Mouse (Mus musculus): ENCODE results near the gene Tnfaip2. TPM values are rescaled to one million over a fixed set of nuclear protein-coding genes. Genes with fewer than 3 reads are reported as not detected.
A peak's percentile ranks its signal among the peaks of the same experiment; 100 is the strongest.

Gene Tnfaip2
- polyA plus RNA-seq, 1 experiment from 2014 or later: 1.1 TPM

GRCm38 (mm10) chr12:111474384-111474783 lies 32.1 kb downstream of the Tnfaip2 start:
- H3K9ac ChIP-seq (ENCODE audit: low read length): no peak overlapping the region
- no peak overlapping the region for H3K27ac ChIP-seq (ENCODE audit: low read depth, low read length)
- DNase-seq (ENCODE audit: low spot score) (no peak), ATAC-seq (no peak)
- H3K9me3 ChIP-seq (replicated peaks; ENCODE audit: control insufficient read depth, low read length): no peaks in the 10 kb centered on the region
- WGBS: 96% methylated on average over 3 of the region's 3 CpGs
- peaks cover 5% of the 10 kb centered on the region; the same call in 1 of the 2 replicates for H3K4me1 ChIP-seq (ENCODE audit: control insufficient read depth, insufficient read depth, low read length)
- no peaks in the 10 kb centered on the region for H3K27me3 ChIP-seq (replicated peaks; ENCODE audit: control insufficient read depth, insufficient read depth, low read length)
- no peaks in the 10 kb centered on the region for H3K36me3 ChIP-seq (ENCODE audit: control insufficient read depth, insufficient read depth, low read length)
- H3K4me2 ChIP-seq (ENCODE audit: low read length): no peak overlapping the region
- no peak overlapping the region for H3K4me3 ChIP-seq (ENCODE audit: low read depth, low read length)

GRCm38 (mm10) chr12:111474893-111475643 lies 32.8 kb downstream of the Tnfaip2 start:
- WGBS: 47% methylated on average over 8 of the region's 8 CpGs
- DNase-seq (ENCODE audit: low spot score): peak; percentile 70
- no peak overlapping the region for H3K4me2 ChIP-seq (ENCODE audit: low read length)
- H3K9ac ChIP-seq (ENCODE audit: low read length): no peak overlapping the region
- ATAC-seq: peak; percentile 29; the same call in 1 of the 2 replicates
- no peaks in the 10 kb centered on the region for H3K36me3 ChIP-seq (ENCODE audit: control insufficient read depth, insufficient read depth, low read length)
- H3K27ac ChIP-seq (ENCODE audit: low read depth, low read length): no peak overlapping the region
- H3K27me3 ChIP-seq (replicated peaks; ENCODE audit: control insufficient read depth, insufficient read depth, low read length): no peaks in the 10 kb centered on the region
- H3K4me1 ChIP-seq (ENCODE audit: control insufficient read depth, insufficient read depth, low read length): peaks cover 5% of the 10 kb centered on the region; the same call in 1 of the 2 replicates
- no peak overlapping the region for H3K4me3 ChIP-seq (ENCODE audit: low read depth, low read length)
- no peaks in the 10 kb centered on the region for H3K9me3 ChIP-seq (replicated peaks; ENCODE audit: control insufficient read depth, low read length)

GRCm38 (mm10) chr12:111478924-111479323 lies 36.7 kb downstream of the Tnfaip2 start:
- 57% methylated on average over 5 of the region's 5 CpGs for WGBS
- H3K9ac ChIP-seq (ENCODE audit: low read length): no peak overlapping the region
- ATAC-seq: no peak

GRCm38 (mm10) chr12:111479917-111480316 lies 37.6 kb downstream of the Tnfaip2 start:
- 73% methylated on average over 2 of the region's 2 CpGs for WGBS
- Histone ChIP-seq H3K4me3 (ENCODE audit: low read depth, low read length) (no peak overlapping the region), H3K9me3 (replicated peaks; ENCODE audit: control insufficient read depth, low read length) (no peaks in the 10 kb centered on the region), H3K4me2 (ENCODE audit: low read length) (no peak overlapping the region), H3K27ac (ENCODE audit: low read depth, low read length) (no peak overlapping the region), H3K9ac (ENCODE audit: low read length) (no peak overlapping the region), H3K4me1 (ENCODE audit: control insufficient read depth, insufficient read depth, low read length) (peaks cover 2% of the 10 kb centered on the region; the same call in 1 of the 2 replicates), H3K36me3 (ENCODE audit: control insufficient read depth, insufficient read depth, low read length) (no peaks in the 10 kb centered on the region), H3K27me3 (replicated peaks; ENCODE audit: control insufficient read depth, insufficient read depth, low read length) (peaks cover 10% of the 10 kb centered on the region)
- no peak for ATAC-seq
- DNase-seq (ENCODE audit: low spot score): no peak

More at GRCm38 (mm10) chr12:111478924-111479323, 36.7 kb downstream of the Tnfaip2 start:
- no peaks in the 10 kb centered on the region for H3K36me3 ChIP-seq (ENCODE audit: control insufficient read depth, insufficient read depth, low read length)
- peaks cover under 1% of the 10 kb centered on the region for H3K27me3 ChIP-seq (replicated peaks; ENCODE audit: control insufficient read depth, insufficient read depth, low read length)
- H3K4me3 ChIP-seq (ENCODE audit: low read depth, low read length): no peak overlapping the region
- H3K4me1 ChIP-seq (ENCODE audit: control insufficient read depth, insufficient read depth, low read length): peaks cover 2% of the 10 kb centered on the region; the same call in 1 of the 2 replicates
- no peaks in the 10 kb centered on the region for H3K9me3 ChIP-seq (replicated peaks; ENCODE audit: control insufficient read depth, low read length)
- no peak overlapping the region for H3K4me2 ChIP-seq (ENCODE audit: low read length)
- no peak overlapping the region for H3K27ac ChIP-seq (ENCODE audit: low read depth, low read length)
- DNase-seq (ENCODE audit: low spot score): no peak

GRCm38 (mm10) chr12:111485046-111485651 lies 42.9 kb downstream of the Tnfaip2 start:
- H3K27me3 ChIP-seq (replicated peaks; ENCODE audit: control insufficient read depth, insufficient read depth, low read length): peaks cover 33% of the 10 kb centered on the region
- H3K27ac ChIP-seq (ENCODE audit: low read depth, low read length): no peak overlapping the region
- no peaks in the 10 kb centered on the region for H3K36me3 ChIP-seq (ENCODE audit: control insufficient read depth, insufficient read depth, low read length)
- H3K9ac ChIP-seq (ENCODE audit: low read length): peak overlapping the region; percentile 35
- H3K9me3 ChIP-seq (replicated peaks; ENCODE audit: control insufficient read depth, low read length): no peaks in the 10 kb centered on the region
- H3K4me3 ChIP-seq (ENCODE audit: low read depth, low read length): peak overlapping the region; percentile 28
- H3K4me1 ChIP-seq (ENCODE audit: control insufficient read depth, insufficient read depth, low read length): peaks cover 9% of the 10 kb centered on the region
- DNase-seq (ENCODE audit: low spot score) (no peak), ATAC-seq (no peak)
- WGBS: under 1% methylated on average over 63 of the region's 63 CpGs
- peak overlapping the region; percentile 57 for H3K4me2 ChIP-seq (ENCODE audit: low read length)

- H3K9me3 ChIP-seq (replicated peaks; ENCODE audit: control insufficient read depth, low read length): no peaks in the 10 kb centered on the region
- peak within 1 kb of the TSS; percentile 28 for H3K4me3 ChIP-seq (ENCODE audit: low read depth, low read length)
- DNase-seq (ENCODE audit: low spot score) (no peak), ATAC-seq (no peak)
- H3K4me1 ChIP-seq (ENCODE audit: control insufficient read depth, insufficient read depth, low read length): peaks cover 9% of the 10 kb centered on the region
- peak within 1 kb of the TSS; percentile 35 for H3K9ac ChIP-seq (ENCODE audit: low read length)
- no peak within 1 kb of the TSS for H3K27ac ChIP-seq (ENCODE audit: low read depth, low read length)
- no peaks in the 10 kb centered on the region for H3K36me3 ChIP-seq (ENCODE audit: control insufficient read depth, insufficient read depth, low read length)
- H3K27me3 ChIP-seq (replicated peaks; ENCODE audit: control insufficient read depth, insufficient read depth, low read length): peaks cover 33% of the 10 kb centered on the region
- WGBS: under 1% methylated on average over 44 of the region's 58 CpGs
- peak within 1 kb of the TSS; percentile 57 for H3K4me2 ChIP-seq (ENCODE audit: low read length)
Measured at GRCm38 (mm10) chr12:111485652-111486306, 43.5 kb downstream of the Tnfaip2 start, which contains the start of gene Gm266. Gene Gm266 (minus strand): TSS chr12:111485823.

GRCm38 (mm10) chr12:111486455-111486854 lies 44.2 kb downstream of the Tnfaip2 start:
- ATAC-seq: no peak
- WGBS: 7% methylated on average over 12 of the region's 12 CpGs
- H3K9ac ChIP-seq (ENCODE audit: low read length): no peak overlapping the region
- H3K9me3 ChIP-seq (replicated peaks; ENCODE audit: control insufficient read depth, low read length): no peaks in the 10 kb centered on the region
- DNase-seq (ENCODE audit: low spot score): no peak
- H3K27ac ChIP-seq (ENCODE audit: low read depth, low read length): no peak overlapping the region
- H3K27me3 ChIP-seq (replicated peaks; ENCODE audit: control insufficient read depth, insufficient read depth, low read length): peaks cover 33% of the 10 kb centered on the region
- no peaks in the 10 kb centered on the region for H3K36me3 ChIP-seq (ENCODE audit: control insufficient read depth, insufficient read depth, low read length)
- H3K4me1 ChIP-seq (ENCODE audit: control insufficient read depth, insufficient read depth, low read length): peaks cover 9% of the 10 kb centered on the region
- H3K4me2 ChIP-seq (ENCODE audit: low read length): no peak overlapping the region
- no peak overlapping the region for H3K4me3 ChIP-seq (ENCODE audit: low read depth, low read length)

- DNase-seq (ENCODE audit: low spot score) (no peak), ATAC-seq (no peak)
- no peak overlapping the region for H3K27ac ChIP-seq (ENCODE audit: low read depth, low read length)
- peaks cover 9% of the 10 kb centered on the region for H3K4me1 ChIP-seq (ENCODE audit: control insufficient read depth, insufficient read depth, low read length)
- 79% methylated on average over 11 of the region's 11 CpGs for WGBS
- no peak overlapping the region for H3K4me3 ChIP-seq (ENCODE audit: low read depth, low read length)
- H3K9ac ChIP-seq (ENCODE audit: low read length): no peak overlapping the region
- peaks cover 28% of the 10 kb centered on the region for H3K27me3 ChIP-seq (replicated peaks; ENCODE audit: control insufficient read depth, insufficient read depth, low read length)
- H3K36me3 ChIP-seq (ENCODE audit: control insufficient read depth, insufficient read depth, low read length): no peaks in the 10 kb centered on the region
- H3K9me3 ChIP-seq (replicated peaks; ENCODE audit: control insufficient read depth, low read length): no peaks in the 10 kb centered on the region
- no peak overlapping the region for H3K4me2 ChIP-seq (ENCODE audit: low read length)
Measured at GRCm38 (mm10) chr12:111489261-111489865, 47.1 kb downstream of the Tnfaip2 start.

All from forebrain, embryonic 14.5 days (tissue).